Mouse (Mus musculus) forebrain, embryonic 16.5 days (tissue): ENCODE results near the gene Phactr4. TPM values are rescaled to one million over a fixed set of nuclear protein-coding genes. Genes with fewer than 3 reads are reported as not detected.

Experiments
- ATAC-seq: fragments of 200-750 bp; cut with Nextera tagmentation; 2 replicates; pipeline ENCODE4 v1.8.0; 2017; ENCODE audit warnings: mild to moderate bottlenecking, moderate library complexity
- H3K27ac ChIP-seq: fragments of 300-500 bp; sonication (generic); 2 replicates; pipeline ENCODE4 v1.5.1; 2014; ENCODE audit warnings: low read length, control low read depth
- H3K27me3 ChIP-seq: fragments of 300-500 bp; sonication (generic); replicated peaks from 2 replicates; pipeline ENCODE4 v1.6.1; 2014; ENCODE audit warnings: low read length; ENCODE audit not compliant: control insufficient read depth, insufficient read depth
- H3K36me3 ChIP-seq: fragments of 300-500 bp; sonication (generic); 2 replicates; pipeline ENCODE4 v1.6.1; 2014; ENCODE audit not compliant: control insufficient read depth, insufficient read depth
- H3K4me1 ChIP-seq: fragments of 300-500 bp; sonication (generic); replicated peaks from 2 replicates; pipeline ENCODE4 v1.6.1; 2014; ENCODE audit warnings: low read length; ENCODE audit not compliant: control insufficient read depth, insufficient read depth
- H3K4me2 ChIP-seq: fragments of 300-500 bp; sonication (generic); 2 replicates; pipeline ENCODE4 v1.6.1; 2014; ENCODE audit warnings: mild to moderate bottlenecking, low read length, control low read depth
- H3K4me3 ChIP-seq: fragments of 300-500 bp; sonication (generic); replicated peaks from 2 replicates; pipeline ENCODE4 v1.5.1; 2014; ENCODE audit warnings: mild to moderate bottlenecking, low read length, control low read depth
- H3K9ac ChIP-seq: fragments of 300-500 bp; sonication (generic); replicated peaks from 2 replicates; pipeline ENCODE4 v1.6.1; 2014; ENCODE audit warnings: low read depth, low read length, control low read depth
- H3K9me3 ChIP-seq: fragments of 300-500 bp; sonication (generic); 2 replicates; pipeline ENCODE4 v1.6.1; 2016; ENCODE audit warnings: low read length; ENCODE audit not compliant: control insufficient read depth
- WGBS: fragments of 180-500 bp; shearing (Covaris S2); extraction: QIAGEN DNeasy Blood & Tissue Kit; methylation state at CpG from one replicate; pipeline ENCODE4 v1.1.7; 2014; 5-methylcytosine and 5-hydroxymethylcytosine counted together
- polyA plus RNA-seq: library from polyadenylated mRNA; unstranded; fragments of >200 nt; fragmentation: Nextera tagmentation; extraction: Ambion mirVana; gene quantifications from 2 replicates; pipeline ENCODE4 v1.2.1, GENCODE M21; 2015

Gene Phactr4
- polyA plus RNA-seq, 1 experiment from 2014 or later = 9.7 TPM

GRCm38 (mm10) chr4:132356170-132356569 is 66.1 kb downstream of the Phactr4 start:
- Histone ChIP-seq H3K9me3 (no peaks in the 10 kb centered on the region), H3K36me3 (peaks cover 9% of the 10 kb centered on the region), H3K4me3 (no peak overlapping the region), H3K27ac (no peak overlapping the region), H3K9ac (no peak overlapping the region), H3K4me2 (no peak overlapping the region), H3K27me3 (no peaks in the 10 kb centered on the region), H3K4me1 (peaks cover 19% of the 10 kb centered on the region)
- ATAC-seq = no peak
- 34% methylated on average over 12 of the region's 12 CpGs for WGBS

DNA sequence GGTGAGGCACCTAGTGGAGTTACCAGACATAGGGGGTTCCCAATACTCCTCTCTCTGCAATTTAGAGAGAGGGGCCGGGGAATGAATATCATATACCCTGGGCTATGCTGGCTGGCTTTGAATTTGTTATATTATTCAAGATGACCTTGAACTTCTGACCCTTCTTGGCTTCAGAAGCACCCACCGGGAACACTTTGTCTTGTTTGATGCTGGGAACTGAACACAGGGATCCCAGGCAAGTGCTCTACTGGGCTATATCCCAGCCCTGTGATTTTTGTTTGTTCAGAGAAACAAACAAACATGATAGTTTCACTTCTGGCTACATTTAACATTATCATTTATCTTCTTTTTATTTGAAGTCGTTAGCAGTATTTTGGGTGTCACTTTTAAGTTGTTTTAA is 66.9 kb downstream of the Phactr4 start:
- no peak overlapping the region for H3K27ac ChIP-seq
- 88% methylated on average over 3 of the region's 3 CpGs for WGBS
- no peaks in the 10 kb centered on the region for H3K9me3 ChIP-seq
- ATAC-seq = no peak
- H3K4me2 ChIP-seq = no peak overlapping the region
- H3K27me3 ChIP-seq = no peaks in the 10 kb centered on the region
- H3K9ac ChIP-seq = no peak overlapping the region
- H3K36me3 ChIP-seq = peaks cover 9% of the 10 kb centered on the region
- peaks cover 19% of the 10 kb centered on the region for H3K4me1 ChIP-seq
- no peak overlapping the region for H3K4me3 ChIP-seq

DNA sequence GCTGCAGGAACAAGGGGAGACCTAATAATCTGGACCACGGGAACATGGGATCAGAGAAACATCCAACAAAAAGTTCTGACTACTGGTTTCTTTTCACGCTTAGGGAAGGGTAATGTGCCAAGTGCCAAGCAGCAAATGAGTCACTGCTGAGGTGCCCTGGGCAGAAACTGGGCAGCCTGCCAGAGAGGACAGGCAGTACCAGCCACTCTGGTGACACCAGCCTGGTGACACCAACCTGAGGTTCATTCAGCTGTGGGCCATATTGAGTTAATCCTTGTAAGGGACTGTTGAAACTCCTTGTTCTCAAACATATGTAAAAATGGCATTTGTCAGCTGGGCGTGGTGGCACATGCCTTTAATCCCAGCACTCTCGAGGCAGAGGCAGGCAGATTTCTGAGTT is 67.7 kb downstream of the Phactr4 start:
- Histone ChIP-seq H3K4me3 (no peak overlapping the region), H3K9me3 (no peaks in the 10 kb centered on the region), H3K9ac (no peak overlapping the region), H3K27ac (no peak overlapping the region), H3K4me2 (no peak overlapping the region), H3K27me3 (no peaks in the 10 kb centered on the region), H3K36me3 (peaks cover 9% of the 10 kb centered on the region), H3K4me1 (peaks cover 19% of the 10 kb centered on the region)
- ATAC-seq = no peak
- 85% methylated on average over 4 of the region's 4 CpGs for WGBS

DNA sequence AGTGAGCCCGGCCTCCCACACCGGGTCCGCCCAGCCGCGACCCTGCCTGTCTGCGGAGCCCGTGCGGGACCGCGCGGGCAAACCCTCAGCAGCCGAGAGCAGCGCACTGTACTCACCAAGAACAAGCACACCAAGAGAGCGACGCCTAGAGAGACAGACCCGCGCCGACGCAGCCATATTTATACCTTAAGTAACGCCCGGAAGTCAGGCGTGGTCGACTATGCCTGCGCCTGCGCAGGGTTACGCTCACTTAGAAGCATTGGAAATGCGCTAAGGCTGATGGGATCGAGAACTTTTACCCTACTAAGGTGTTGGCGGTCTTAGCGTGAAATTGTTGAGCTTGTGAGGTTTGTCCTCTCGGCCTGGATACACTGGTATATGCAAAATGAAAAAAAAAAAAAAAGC is 68.8 kb downstream of the Phactr4 start, which contains the start of gene Rcc1:
Rcc1 (minus strand) TSS at position 125 of the 405 bp plus-strand sequence.
- under 1% methylated on average over 31 of the region's 31 CpGs for WGBS
- peaks cover 19% of the 10 kb centered on the region for H3K4me1 ChIP-seq
- H3K27me3 ChIP-seq = no peaks in the 10 kb centered on the region
- H3K4me3 ChIP-seq = peak within 1 kb of the TSS; percentile 84
- peak within 1 kb of the TSS; percentile 80 for H3K9ac ChIP-seq
- H3K9me3 ChIP-seq = no peaks in the 10 kb centered on the region
- H3K27ac ChIP-seq = peak within 1 kb of the TSS; percentile 93
- H3K36me3 ChIP-seq = peaks cover 9% of the 10 kb centered on the region
- peak; percentile 96 for ATAC-seq
- peak within 1 kb of the TSS; percentile 95 for H3K4me2 ChIP-seq

GRCm38 (mm10) chr4:132352739-132353138 is 69.5 kb downstream of the Phactr4 start:
- WGBS = 0% methylated on average over 14 of the region's 14 CpGs
- Histone ChIP-seq H3K4me2 (peak overlapping the region; percentile 95), H3K4me1 (peaks cover 19% of the 10 kb centered on the region), H3K9ac (peak overlapping the region; percentile 80), H3K4me3 (peak overlapping the region; percentile 84), H3K27ac (peak overlapping the region; percentile 93), H3K9me3 (no peaks in the 10 kb centered on the region), H3K27me3 (no peaks in the 10 kb centered on the region), H3K36me3 (peaks cover 9% of the 10 kb centered on the region)
- ATAC-seq = no peak

DNA sequence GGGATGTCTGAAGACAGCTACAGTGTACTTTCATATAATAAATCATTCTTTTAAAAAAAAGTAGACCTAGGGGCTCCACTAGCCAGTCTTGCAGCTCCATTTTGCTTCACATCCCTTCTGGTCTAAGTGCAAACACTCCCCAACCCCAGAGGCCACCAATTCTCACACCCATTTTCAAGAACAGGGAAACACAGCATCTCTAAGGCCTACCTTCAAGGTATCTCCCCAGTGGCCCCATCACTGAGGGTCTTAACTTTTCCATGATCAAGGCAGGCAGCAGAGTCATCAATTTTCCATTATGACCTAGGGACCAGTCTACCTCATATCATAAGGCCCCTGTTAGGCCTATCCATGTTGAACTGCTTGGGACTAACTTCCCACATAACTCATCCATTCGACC is 70.9 kb downstream of the Phactr4 start:
- Histone ChIP-seq H3K27me3 (no peaks in the 10 kb centered on the region), H3K4me2 (no peak overlapping the region), H3K9ac (no peak overlapping the region), H3K36me3 (no peaks in the 10 kb centered on the region), H3K4me1 (peaks cover 19% of the 10 kb centered on the region), H3K27ac (no peak overlapping the region), H3K9me3 (no peaks in the 10 kb centered on the region), H3K4me3 (no peak overlapping the region)
- ATAC-seq = no peak
- 46% methylated on average over 1 of the region's 1 CpGs for WGBS

DNA sequence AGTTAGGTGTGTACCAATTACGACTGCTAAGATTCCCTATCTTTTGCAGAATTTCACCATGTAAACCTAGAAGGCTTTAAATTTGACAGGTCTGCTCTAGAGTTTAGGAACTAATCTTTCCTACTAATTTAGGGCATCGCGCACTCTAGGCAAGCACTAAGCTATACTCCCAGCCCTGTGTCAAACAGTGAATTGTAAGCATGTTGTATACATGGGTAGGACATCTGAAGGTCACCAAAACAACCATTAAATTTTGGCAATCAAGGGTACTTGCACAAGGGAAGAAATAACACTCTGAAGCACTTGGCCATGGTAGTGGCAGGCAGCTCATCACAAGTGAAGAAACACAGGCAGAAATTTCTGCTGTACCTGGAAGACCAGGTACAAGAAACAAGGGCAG is 71.4 kb downstream of the Phactr4 start:
- 70% methylated on average over 3 of the region's 3 CpGs for WGBS
- no peaks in the 10 kb centered on the region for H3K36me3 ChIP-seq
- H3K9ac ChIP-seq = no peak overlapping the region
- peaks cover 19% of the 10 kb centered on the region for H3K4me1 ChIP-seq
- no peak for ATAC-seq
- H3K4me3 ChIP-seq = no peak overlapping the region
- no peaks in the 10 kb centered on the region for H3K27me3 ChIP-seq
- no peak overlapping the region for H3K4me2 ChIP-seq
- no peaks in the 10 kb centered on the region for H3K9me3 ChIP-seq
- no peak overlapping the region for H3K27ac ChIP-seq

DNA sequence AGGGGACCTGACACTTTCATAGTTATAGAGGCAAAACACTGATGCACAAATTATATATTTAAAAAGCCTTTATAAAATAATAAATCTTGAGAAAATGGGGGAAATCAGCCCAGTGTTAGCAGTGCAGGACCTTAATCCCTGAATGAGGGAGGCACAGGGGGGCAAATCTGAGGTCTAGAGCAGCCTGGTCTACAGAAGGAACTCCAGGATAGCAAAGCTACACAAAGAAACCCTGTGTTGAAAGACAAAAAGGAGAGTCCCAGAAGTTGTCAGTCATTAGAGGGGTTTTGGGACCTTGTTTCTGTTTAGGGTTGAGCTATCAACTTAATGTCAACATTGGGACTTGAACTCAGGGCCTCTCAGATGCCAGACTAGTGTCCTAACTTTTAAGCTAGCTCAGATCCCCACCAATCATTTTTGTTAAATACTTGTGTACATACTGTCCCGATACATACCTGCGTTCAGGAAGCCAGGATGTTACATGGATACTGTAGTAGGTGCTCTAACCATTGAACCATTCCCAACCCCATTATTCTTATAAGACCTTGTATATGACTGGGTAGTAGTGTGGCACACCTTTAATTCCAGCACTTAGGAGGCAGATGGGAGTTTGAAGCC is 72.1 kb downstream of the Phactr4 start:
- peaks cover 19% of the 10 kb centered on the region for H3K4me1 ChIP-seq

GRCm38 (mm10) chr4:132349495-132350122 is 72.7 kb downstream of the Phactr4 start:
- Histone ChIP-seq H3K4me2 (no peak overlapping the region), H3K9ac (no peak overlapping the region), H3K36me3 (no peaks in the 10 kb centered on the region), H3K4me1 (peaks cover 23% of the 10 kb centered on the region), H3K4me3 (no peak overlapping the region), H3K27ac (no peak overlapping the region), H3K9me3 (no peaks in the 10 kb centered on the region), H3K27me3 (no peaks in the 10 kb centered on the region)
- ATAC-seq = no peak
- WGBS = 55% methylated on average over 3 of the region's 3 CpGs

More for the DNA sequence above, 72.1 kb downstream of the Phactr4 start:
- Histone ChIP-seq H3K9ac (no peak overlapping the region), H3K27ac (no peak overlapping the region), H3K4me2 (no peak overlapping the region), H3K4me3 (no peak overlapping the region), H3K36me3 (no peaks in the 10 kb centered on the region), H3K9me3 (no peaks in the 10 kb centered on the region), H3K27me3 (no peaks in the 10 kb centered on the region)
- ATAC-seq = no peak
- WGBS = 42% methylated on average over 2 of the region's 2 CpGs
